Mouse (Mus musculus) layer of hippocampus, postnatal 25 days (tissue): ENCODE data around the gene Scai. TPM values are rescaled to one million over a fixed set of nuclear protein-coding genes. Genes with fewer than 3 reads are reported as not detected.
"Not testable (repeated sequence)": the region's sequence is repeated elsewhere in the genome, so short reads cannot be mapped to it uniquely, and the experiment has no call there.

Source experiments
- DNase-seq, 2 experiments: peaks; one replicate each; pipeline ENCODE4 v3.0.0; 2022; ENCODE audit warnings: mixed read lengths in 2 of 2, low spot score in 1 of 2; ENCODE audit errors: extremely low spot score in 1 of 2
- total RNA-seq, 2 experiments: library from RNA; stranded (reverse); gene quantifications; 2 replicates each; pipeline ENCODE4 v1.2.3; 2021

Gene Scai
- total RNA-seq, 2 experiments from 2014 or later = 54.6 to 65.8 TPM

- no peak for DNase-seq
These were observed 49.7 kb downstream of the Scai start for GRCm38 (mm10) chr2:39140586-39141455.

GRCm38 (mm10) chr2:39129526-39130326 is 60.8 kb downstream of the Scai start:
- peak in 1 of 2 experiments; percentile 38 for DNase-seq

GRCm38 (mm10) chr2:39124167-39124566 is 66.4 kb downstream of the Scai start:
- DNase-seq = no peak

DNA sequence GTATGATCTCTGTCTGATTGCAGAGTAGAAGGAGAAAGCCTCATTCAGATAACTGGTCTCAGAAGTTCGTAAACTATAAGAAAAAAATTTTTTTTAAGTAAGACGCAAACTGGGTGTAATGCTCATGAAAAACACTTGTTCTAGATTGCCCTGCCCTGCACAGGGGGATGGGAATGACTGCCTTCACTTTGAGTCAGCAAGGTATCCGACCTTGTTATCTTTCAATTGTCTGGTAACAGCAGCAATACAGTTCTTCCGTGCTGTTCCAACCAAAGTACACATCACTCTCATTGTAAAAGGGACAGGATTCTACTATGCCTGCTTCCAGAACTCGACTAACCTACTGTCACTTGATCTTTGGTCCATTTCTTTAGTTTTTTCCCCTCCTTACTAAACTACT is 69.4 kb downstream of the Scai start:
- DNase-seq = no peak

GRCm38 (mm10) chr2:39116583-39116982 is 74.0 kb downstream of the Scai start:
- DNase-seq = no peak

- DNase-seq = no peak
These were observed 76.4 kb downstream of the Scai start for GRCm38 (mm10) chr2:39114093-39114492.

GRCm38 (mm10) chr2:39110514-39110913 is 80.0 kb downstream of the Scai start:
- DNase-seq = no peak

DNA sequence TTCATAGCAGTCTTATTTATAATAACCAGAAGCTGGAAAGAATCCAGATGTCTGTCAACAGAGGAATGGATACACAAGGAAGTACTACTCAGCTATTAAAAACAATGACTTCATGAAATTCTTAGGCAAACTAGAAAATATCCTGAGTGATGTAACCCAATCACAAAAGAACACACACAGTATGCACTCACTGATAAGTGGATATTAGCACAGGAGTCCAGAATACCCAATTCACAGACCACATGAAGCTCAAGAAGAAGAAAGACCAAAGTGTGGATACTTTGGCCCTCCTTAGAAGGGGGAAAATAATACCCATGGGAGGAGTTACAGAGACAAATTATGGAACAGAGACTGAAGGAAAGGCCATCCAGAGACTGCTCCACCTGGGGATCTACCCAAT is 80.8 kb downstream of the Scai start:
- not testable (repeated sequence) for DNase-seq

DNA sequence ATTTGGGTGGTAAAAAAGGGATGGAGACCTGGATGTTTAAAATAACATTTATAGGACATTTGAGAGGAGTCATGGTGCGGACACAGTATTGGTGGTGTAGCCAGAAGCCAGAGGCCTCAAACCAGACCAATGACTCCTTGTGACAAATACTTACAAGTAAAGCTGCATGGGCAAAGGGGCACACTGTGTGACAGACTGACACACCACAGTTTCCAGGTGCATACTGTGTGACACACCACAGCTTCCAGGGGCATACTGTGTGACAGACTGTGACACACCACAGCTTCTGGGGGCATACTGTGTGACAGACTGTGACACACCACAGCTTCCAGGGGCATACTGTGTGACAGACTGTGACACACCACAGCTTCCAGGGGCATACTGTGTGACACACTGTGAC is 90.6 kb downstream of the Scai start:
- DNase-seq = not testable (repeated sequence)

DNA sequence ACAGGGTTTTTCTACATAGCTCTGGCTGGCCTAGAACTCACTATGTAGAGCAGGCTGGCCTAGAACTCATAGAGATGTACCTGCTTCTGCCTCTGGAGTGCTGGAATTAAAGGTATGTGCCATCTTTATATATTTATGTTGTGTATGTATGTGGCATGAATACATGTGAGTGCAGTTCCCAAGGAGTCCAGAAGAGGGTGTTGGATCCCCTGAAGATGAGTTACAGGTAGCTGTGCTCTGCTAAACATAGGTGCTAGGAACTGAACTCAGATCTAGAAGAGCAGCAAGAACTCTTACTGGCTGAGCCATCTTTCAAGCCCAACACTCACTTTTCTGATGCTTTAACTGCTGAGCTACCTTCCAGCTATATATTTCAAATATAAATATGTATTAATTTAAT is 92.5 kb downstream of the Scai start:
- no peak for DNase-seq

- no peak for DNase-seq
These were observed 98.6 kb downstream of the Scai start for GRCm38 (mm10) chr2:39091966-39092365.

DNA sequence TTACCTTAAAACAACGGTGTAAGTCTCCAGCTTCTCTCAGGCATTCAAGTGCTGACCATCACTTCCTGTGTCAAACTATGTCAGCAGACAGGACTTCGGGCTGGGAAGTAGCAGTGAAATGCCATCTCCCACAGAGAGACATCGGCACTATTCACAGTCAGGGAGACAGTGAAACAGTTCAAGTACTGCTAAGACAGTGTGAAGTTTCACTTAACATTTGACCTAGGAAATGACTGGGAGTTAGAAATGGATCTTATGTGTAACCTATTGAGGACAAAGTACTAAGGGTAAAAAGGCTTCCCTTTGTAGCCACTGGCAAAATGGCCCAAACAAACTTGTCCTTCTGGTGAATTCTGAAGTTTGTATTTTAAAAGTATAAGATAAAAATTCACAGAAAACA is 107.8 kb downstream of the Scai start:
- no peak for DNase-seq

DNA sequence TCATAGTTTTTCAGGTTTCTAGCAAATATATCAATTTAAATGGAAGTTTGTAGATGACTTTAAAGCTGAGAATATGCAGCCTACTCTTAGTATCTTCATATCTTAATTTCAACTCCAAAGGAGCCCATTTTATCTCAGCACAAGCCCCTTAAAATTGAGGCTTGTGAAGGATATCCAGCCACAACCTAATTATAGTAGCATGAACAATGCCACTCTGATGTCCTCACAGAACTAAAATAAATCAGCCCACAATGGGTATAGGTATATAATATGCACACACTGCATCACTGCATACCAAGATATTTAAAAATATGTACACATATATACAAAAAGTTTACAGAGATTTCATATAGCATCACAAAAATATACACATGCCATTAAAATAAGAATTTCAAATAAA is 119.9 kb downstream of the Scai start:
- no peak for DNase-seq

DNA sequence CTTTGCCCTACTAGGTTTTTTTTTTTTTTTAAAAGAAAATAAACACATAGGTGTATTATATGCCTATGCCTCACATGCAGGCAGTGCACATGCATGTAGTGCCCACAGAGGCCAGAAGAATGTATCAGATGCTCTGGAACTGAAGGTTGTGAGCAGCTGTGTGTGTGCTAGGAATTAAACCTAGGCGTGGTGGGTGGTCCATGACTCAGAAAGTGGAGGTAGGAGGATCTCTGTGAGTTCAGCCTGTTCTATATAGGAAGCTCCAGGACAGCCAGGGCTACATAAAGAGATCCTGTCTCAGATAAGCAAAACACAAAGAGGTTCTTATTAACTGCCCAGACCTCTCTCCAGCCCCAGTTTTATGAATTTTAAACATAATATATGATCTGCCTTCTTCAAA is 121.4 kb downstream of the Scai start:
- DNase-seq = no peak

- peak; percentile 84 to 90 for DNase-seq
These were observed 125.0 kb downstream of the Scai start, which contains the start of gene Golga1 for GRCm38 (mm10) chr2:39065400-39065987. TSS of gene Golga1 (minus strand) at chr2:39065541.

DNA sequence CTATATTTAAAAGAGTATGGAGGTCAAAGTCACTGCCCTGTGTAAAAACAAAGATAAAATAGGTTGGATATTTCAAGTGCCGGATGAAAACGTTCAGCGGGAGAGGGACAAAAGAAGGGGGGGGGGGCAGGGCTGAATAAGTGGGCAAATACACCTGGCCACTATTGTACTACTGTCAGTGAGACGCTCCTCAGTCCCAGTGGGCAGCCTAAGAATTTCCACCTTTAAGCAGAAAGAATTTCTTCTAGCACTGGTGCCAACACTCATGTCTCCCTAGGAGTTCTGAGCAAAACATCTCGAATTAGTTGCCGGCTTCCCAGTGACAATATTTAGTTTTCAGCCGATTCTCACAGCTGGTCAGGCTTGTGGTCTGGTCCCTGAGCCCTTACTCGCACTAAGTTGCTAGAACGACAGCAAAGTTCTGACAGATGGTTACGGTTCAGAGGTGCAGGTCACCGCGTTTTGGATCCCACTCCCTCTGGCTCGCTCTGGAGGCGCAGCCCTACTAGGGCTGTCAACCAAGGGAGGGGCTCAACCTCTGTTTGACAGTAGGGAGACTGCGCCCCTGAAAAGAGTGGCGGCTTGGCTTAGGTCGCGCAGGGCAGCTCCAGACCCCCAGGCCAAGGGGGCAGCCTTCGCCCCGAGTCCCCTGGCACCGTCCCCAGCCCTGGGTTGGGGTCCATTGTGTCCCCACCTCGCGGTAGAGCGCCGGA is 125.7 kb downstream of the Scai start:
- DNase-seq = peak in 1 of 2 experiments; percentile 6

- no peak for DNase-seq
These were observed 142.0 kb downstream of the Scai start for GRCm38 (mm10) chr2:39048515-39048914.

- DNase-seq = no peak
These were observed 150.3 kb downstream of the Scai start for GRCm38 (mm10) chr2:39040215-39040614.

DNA sequence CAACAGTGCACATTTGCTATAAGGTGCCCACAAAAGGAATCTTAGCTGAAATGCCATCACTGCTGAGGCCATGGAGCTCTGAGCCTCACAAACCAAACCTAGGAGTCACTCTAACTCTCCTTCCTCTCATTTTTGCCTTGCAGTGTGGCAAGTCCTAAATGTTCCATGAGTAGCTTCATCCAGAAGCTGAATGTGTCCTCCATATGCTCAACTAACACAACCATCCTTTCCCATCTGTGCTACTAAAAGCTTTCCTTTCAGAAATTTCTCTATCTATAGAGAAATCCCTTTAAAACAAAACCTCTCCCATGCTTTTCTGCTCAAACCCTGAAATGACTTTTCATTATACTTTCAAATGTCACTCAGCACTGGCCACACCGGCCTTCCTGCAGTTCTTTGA is 158.9 kb downstream of the Scai start:
- DNase-seq = no peak

DNA sequence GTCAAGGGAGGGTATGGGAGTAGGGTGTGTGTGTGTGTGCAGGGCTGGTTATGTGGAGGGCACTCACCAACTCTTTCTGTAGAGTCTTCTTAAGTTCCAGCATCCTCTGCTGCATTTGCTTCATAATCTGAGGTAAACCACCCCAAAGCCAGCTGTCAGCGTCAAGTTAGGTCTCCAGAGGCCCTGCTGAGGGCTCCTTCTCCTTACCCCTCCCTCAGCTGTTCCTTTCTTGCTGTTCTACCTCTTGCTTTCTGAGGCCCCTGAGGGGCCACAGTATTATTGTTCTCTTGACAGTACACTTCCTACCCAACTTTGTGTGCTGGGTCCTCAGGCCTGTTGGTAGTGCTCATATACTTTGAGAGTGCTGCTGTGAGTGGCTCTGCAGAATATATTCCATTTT is 170.5 kb downstream of the Scai start:
- DNase-seq = no peak
